Mouse (Mus musculus): ENCODE measurements around the gene Sema5b. TPM values are rescaled to one million over a fixed set of nuclear protein-coding genes. Genes with fewer than 3 reads are reported as not detected.

The Sema5b gene
- 10 to 100 TPM; 29.9 to 30.5 TPM for total RNA-seq (2021)

DNA sequence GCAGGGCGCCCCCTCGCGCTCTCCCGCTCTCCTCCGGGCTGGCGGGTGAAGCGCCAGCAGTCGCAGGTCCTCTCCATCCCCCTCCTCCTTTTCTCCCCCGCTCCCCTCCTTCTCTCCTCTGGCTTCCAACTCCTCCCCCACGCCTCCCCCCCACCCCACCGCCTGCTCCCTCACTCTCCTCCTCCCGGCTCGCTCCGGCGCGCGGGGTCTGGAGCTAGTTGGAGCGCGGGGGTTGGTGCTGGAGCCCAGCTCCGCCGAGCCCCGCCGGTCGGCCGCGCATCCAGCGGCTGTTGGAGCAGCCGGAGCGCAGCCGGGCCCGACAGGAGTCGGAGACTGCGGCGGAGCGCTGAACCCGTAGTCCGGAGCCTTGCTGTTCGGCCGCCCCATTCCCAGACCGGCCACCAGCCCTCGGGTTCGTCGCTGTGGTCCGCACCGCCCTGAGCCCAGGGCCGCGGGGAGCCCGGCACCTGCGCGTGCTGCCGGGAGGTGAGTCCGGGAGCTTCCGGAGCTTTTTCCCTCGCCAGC is at the start of gene Sema5b:
Gene Sema5b (plus strand): TSS at position 29 of the 525 bp plus-strand sequence.
- intact Hi-C loops (cut with DNase I), result loop anchor here (5.0 kb wide), 1 partner anchor 86 kb away; no protein-coding TSS in a partner anchor
- peak; percentile 81 for DNase-seq

DNA sequence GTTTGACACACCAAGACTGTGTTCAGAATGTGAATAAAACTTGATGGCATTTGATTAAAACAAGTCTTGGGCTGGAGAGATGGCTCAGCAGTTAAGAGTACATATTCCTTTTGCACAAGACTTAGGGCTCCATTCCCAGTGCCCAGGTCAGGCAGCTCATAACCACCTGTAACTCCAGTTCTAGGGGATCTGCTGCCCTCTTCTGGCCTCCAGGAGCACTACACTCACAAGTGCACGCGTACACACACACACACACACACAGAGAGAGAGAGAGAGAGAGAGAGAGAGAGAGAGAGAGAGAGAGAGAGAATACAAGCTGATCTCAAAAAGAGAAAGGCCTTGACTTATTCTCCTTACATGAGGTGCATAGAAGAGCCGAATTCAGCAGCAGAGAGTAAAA is 40.6 kb upstream of the Sema5b start:
- DNase-seq, result no peak
- intact Hi-C loops (cut with DNase I), result no loop called here

DNA sequence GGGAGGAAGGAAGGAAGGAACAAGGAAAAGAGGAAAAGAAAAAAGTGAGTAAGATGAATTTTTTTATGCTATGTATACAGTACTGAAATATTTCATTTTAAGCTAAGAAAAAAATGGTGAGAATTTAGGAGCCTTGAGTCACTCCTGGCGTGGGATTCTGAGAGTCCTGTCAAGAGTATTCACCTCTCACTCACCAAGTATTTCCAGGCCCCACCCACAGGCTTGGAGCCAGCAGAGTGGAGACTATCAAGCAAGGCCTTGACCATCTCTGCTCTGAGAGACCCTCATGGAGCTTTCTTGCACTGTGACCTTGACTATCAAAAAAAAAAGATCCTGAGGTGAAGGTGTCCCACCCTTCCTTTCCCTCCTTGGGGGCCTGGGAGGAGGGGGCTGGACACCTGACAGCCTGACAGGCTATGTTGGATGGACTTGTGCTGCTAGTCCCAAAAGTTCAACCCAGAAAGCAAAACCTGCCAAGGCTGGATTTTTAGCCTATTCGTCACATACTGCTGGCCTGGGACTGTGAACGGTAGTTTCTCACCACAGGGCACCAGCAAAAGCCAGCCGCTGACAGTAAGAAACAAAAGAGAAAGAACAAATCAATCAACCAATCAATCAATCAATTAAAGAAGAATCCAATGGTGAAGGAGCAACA is 39.7 kb upstream of the Sema5b start:
- intact Hi-C loops (cut with DNase I), result no loop called here
- DNase-seq, result no peak

DNA sequence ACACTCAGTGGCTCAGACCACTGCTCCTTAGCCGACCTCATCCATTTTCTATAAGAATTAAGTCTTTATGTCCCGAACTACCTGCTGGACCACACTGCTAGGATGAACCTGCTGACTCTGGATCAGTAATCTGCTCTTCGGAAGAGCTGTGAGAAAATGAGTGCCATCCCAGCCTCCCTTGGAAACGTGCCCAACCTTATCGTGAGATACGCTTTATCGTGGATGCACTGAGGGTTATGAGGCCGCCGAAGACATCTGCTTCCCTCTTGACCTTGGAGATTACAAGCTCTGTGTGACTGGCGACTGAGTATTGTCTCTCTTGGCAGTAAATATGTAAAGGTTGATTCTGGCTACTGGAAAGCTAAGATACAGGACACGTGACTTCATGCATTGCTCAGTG is 38.5 kb upstream of the Sema5b start:
- no peak for DNase-seq
- intact Hi-C loops (cut with DNase I), result no loop called here

DNA sequence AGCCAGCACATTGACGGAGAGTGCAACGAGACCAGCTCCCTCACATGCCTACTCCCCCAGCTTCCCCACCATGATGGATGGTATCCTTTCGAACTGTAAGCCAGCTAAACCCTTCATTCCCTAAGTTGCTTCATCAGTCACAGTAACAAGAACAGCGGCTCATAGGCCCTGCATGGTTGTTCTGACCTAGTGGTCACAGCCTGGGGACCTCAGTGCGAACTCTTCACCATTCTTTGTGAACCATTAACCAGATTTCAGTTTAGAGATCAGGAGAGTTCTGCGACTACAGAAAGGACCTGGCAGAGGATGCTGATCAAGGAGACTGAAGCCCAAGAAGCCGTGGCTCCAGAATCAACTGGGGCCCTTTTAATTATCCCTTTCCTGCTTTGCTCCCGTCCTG is 36.7 kb upstream of the Sema5b start:
- DNase-seq, result no peak
- intact Hi-C loops (cut with DNase I), result no loop called here

DNA sequence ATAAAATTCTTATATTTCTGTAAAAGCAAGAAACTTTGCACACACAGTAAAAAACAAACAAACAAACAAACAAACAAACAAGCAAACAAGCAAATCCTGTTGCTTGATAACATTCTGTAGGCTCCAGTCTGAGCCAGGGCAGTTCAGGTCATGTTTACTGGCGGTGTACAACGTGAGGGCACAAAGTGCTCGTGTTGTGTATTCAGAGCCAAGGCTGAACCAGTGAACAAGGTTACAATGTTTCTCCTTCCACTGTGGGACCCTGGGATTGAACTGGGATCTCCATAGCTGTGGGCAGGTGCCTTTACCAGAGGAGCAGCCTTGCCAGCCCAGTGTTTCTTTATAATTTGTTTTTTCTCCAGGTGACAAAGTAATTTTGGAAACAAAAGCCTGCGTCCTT is 35.2 kb upstream of the Sema5b start:
- intact Hi-C loops (cut with DNase I), result no loop called here
- no peak for DNase-seq

DNA sequence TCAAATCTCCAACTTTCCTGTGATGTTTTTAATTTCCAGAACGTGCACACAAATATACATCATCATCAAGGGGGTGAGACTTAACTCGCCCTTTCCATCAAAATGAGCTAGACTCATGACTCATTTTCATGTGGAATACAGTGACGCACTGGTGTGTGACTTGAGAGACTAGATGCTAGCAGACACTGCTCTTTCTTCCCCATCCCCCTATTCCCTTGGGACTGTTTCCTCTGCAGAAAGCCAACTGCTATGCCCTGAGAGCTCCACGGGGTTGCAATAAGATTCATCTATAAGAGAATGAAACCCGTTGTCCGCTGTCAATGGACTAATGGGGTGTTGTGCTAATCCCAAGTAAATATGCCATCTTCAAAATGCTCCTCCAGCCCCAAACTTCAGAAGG is 32.4 kb upstream of the Sema5b start:
- intact Hi-C loops (cut with DNase I), result no loop called here
- no peak for DNase-seq

DNA sequence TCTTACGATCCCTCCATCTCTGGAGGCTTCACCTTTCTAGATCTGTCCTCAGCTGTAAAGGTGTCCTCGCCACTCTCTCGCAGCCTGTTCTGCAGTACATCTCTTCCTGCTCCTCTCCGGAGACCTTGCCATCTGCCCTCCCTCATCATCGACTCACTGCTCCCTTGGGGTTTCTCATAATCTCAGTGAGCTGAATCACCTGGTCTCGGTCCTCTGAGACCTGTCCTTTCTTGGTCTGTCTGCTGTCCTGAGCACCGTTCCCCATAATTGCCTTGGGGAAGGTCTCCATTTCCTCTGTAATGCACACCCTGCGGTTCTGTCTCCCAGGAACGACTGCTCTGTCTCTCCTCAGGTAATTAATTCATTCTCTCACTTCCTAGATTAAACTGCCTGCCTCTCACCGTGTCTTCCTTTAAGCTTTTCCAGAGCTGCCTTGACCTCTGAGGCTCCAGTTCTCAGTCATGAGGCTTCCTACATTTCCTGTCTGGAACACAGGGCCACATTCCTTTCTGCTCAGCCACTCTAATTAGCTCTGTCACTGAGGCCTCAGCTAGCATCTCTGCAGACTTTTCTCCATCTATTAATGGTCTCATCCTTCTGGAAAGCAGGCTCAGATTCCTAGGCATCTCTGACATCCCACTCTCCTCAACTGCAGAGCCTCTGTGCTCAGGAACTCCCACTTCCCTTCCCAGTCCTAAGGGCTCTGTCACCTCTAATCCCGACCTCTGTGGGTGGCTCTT is 31.4 kb upstream of the Sema5b start:
- DNase-seq, result no peak
- intact Hi-C loops (cut with DNase I), result no loop called here

DNA sequence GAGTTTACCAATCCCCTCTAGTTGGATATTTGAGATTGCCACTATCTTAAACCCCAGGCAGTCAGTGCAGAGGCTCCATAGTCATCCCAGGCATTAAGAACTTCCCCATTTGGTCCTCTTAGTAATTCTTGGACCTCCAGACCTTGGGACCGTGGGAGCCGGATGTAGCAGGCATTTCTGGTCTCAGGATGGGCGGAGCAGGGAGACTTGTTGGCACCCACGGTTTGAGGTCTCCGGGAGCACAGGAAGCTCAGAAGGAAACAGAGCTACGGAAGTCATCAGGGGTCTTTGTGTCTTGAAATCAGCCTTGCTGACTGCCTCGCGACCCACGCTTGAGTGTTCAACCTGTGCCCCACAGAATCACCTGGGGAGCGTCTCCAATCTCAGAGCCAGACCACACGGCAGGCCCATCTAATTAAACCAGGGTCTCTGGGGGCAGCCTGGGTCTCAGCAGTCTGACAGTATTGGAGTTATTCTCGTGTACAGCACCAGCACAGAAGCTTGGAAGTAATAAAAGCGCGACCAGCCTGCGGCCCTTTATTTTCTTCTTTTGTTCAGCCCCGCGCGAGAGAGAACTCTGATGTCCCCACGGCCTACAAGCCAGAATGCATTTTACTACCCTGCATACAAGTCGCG is 24.9 kb upstream of the Sema5b start:
- intact Hi-C loops (cut with DNase I), result no loop called here
- no peak for DNase-seq

DNA sequence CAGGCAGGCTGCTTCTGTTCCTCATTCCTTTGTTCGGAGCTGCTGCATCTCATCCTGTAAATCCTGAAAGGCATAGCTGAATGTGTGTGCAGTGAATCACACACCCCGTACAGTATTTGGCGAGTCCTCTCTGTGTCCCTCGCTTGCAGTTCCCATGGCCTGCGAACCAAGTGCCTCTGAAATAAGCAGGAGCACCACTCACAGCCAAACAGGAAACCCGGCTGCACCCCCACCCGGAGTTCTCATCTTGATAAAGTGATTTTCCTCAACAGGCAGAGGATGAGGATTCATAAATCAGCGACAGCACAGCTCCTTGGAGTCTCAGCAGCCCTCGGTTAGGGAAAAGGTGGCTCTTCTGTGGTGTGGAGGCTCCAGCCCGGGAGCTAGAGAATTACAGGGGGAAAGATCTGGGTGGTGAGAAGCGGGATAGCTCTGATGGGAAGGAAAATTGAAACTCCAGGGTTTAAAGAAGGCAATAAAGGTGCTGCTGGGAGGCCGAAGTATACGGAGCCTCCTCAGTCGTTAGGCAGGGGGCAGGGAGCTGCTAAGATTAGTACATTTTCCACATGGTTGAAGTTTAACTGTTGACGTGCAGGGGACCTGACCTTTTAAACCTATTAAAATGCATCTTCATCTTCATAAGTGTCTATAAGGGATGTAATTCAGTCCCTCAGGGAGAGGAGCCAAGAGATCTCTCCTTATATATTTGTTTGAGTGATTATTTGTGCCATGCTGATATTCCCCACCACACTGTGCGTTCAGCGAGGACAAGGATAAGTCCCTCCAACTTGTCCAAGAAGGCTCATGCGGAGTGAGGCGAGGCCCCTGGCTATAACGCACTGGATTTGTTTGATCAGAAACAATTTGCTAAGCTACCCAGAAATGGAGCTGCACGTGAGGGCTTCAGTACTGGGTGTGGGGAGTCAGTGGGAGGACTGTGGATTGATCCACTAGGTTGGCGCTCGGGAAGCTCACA is 22.7 kb upstream of the Sema5b start:
- intact Hi-C loops (cut with DNase I), result no loop called here
- DNase-seq, result no peak

DNA sequence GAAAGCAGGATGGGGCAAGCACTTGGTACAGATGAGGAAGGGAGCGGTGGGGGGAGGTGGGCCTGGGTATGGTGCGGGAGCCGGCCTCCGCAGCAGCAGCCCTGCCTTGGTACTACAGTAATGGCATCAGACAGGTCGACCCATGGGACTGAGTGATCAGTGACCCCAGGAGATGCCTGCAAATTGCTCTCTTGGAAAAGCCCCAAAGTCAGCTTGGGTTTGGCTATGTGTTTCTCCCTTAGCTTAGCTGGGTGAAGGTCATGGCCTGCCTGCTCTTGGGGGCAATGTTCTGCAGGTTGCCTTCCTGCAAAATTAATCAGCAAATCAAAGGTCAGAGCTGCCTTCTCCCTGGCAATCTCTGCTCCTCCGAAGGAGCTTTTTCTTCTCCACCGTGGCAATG is 21.7 kb upstream of the Sema5b start:
- no peak for DNase-seq
- intact Hi-C loops (cut with DNase I), result no loop called here

DNA sequence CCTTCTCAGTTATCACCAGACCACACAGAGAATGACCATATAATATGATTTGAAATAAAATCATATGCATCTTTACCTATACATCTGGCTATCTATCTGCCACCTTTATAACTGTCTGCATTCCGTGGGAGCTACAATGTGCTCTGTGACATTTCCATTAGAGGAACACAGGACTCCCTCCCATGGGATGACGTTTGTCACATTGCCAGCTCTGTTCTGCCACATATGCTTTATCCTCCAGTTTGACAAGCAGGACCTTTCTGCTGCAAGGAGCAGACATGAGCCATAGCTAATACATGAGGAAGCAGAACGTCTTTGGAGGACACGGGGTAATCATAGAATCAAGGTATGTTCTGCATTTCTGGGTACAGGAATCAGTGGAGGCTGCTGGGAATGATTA is 16.7 kb upstream of the Sema5b start:
- peak; percentile 63 for DNase-seq
- intact Hi-C loops (cut with DNase I), result no loop called here

DNA sequence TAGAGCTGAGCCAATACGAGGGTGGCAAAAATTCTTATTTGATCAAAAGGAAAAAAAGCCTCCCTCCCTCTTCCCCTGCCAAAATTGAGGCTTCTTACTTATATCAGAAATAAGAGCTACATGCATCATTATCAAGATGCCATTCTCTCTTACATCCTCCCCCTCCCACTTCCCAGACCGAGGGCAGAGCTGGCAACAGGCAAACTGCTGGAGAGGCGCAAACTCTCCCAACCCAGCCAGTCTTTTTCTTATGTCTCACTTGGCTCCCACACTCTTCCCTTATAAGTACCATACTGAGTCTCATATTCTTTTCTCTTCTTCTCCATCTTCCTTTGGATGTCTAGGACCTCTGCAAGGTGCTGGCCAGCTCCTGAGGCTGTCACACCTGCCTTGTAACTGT is 6.3 kb upstream of the Sema5b start:
- DNase-seq, result no peak
- intact Hi-C loops (cut with DNase I), result loop anchor here (5.0 kb wide), 1 partner anchor 178 kb away; no protein-coding TSS in a partner anchor

DNA sequence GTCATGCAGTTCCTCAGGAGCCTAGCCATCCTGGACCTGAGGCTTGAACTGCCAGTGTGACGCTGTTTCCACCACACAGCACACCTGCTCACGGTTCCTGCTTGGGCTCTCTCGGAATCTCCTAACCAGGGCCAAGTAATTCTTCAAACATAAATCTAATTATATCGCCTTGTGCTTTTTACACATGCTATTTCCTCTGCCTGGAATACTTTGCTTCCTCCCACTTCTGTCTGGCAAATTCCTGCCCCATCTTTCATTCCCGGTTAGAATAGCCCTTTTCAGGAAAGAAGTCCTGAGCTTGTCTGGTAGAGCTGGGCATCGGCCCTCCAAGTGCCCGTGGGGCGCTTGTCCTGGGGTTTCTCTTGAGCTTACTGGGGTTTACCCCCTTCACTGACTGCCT is 3.3 kb upstream of the Sema5b start:
- DNase-seq, result no peak
- intact Hi-C loops (cut with DNase I), result loop anchor here (5.0 kb wide), 1 partner anchor 175 kb away; no protein-coding TSS in a partner anchor

DNA sequence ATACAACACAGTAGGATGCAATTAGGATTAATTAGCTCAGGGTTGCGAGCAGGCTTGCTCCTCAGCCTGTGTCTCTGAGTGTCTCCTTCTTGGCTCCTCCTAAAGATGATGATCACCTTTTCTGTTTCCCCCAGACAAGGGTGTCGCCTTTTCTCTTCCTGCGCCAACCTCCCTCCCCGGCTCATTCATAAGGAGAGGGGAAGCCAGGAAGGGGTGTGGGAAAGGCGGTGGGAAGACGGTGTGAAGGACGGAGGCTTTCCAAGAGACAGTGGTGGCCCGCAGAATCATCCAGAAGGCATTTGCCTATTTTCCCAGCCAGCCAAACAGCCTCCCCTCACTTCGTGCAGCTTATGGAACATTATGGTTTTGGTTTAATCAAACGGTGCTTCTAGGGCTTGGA is 1.9 kb upstream of the Sema5b start:
- intact Hi-C loops (cut with DNase I), result loop anchor here (5.0 kb wide), 1 partner anchor 173 kb away; no protein-coding TSS in a partner anchor
- no peak for DNase-seq

DNA sequence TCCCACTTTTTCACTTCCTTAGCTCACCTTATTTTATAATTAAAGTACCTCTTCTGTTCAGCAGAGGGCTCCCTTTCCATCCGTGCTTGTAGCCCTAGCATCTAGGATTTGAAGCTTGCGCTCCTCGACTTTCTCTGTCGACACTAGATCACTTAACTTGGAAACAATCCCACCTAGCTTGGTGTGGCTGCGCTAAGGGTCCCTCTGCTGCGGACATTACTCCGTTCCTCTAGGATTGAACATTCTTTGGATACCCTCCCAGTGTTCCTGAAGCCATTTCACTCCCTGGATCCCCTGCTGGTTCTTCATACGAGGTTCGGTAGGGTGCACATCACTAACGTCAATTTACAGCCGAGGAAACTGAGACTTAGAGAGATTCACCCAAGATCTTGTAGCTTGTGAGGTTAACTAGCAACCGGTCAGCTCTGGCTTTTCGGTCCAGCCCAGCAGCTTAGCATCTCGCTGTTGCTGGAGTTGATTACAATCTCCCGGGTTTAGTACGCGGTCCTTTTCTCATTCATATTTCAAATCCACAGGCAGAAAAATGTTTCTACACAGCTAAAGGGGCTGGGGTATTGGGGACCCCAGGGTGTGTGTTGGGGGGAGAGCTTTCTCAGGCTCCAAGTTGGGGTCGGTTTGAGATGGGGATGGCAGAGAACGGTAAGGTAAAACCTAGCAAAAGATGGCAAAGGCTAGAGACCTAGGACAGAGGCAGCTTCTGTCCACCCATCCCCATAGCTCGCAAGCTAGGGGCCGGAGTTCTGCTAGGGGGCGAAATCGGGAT is 420 bp upstream of the Sema5b start:
- intact Hi-C loops (cut with DNase I), result loop anchor here (5.0 kb wide), 1 partner anchor 87 kb away; no protein-coding TSS in a partner anchor
- peak; percentile 47 for DNase-seq

DNA sequence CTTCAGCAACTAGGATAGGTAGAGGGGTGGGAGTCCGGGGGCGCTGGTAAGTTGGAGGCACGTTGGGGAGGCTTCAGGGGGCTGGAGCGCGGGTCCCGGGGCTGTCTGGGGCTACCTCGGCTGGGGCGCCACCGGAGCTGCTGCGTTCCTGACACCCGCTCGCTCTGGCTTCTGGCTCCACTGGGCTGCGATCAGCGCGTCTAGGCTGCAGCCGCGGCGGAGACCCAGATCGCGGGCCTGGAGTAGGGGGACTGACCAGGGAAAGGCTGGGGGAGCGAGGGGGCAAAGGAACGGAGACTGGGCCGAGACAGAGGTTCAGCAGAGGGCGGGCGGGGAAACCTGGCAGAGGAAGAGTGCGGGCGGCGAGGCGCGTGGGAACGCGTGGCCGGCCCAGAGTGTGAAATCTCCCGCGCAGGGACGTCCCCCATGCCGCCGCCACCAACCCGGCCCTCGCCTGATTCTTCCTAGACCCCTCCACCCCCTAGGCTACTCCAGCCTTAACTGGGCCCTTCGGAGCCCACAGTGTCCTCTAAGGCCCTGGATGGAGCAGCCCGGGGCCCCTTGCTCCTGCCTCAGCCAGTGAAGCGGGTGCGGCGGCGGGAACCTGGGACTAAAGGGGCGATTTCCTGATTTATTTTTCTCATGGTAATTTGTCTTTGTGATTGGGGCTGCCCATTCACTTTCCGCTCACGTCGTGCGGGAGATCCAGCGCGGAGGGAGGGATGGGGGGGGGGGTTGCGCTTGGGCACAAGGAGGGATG is 896 bp downstream of the Sema5b start:
- DNase-seq, result peak; percentile 27
- intact Hi-C loops (cut with DNase I), result loop anchor here (5.0 kb wide), 1 partner anchor 85 kb away; no protein-coding TSS in a partner anchor

DNA sequence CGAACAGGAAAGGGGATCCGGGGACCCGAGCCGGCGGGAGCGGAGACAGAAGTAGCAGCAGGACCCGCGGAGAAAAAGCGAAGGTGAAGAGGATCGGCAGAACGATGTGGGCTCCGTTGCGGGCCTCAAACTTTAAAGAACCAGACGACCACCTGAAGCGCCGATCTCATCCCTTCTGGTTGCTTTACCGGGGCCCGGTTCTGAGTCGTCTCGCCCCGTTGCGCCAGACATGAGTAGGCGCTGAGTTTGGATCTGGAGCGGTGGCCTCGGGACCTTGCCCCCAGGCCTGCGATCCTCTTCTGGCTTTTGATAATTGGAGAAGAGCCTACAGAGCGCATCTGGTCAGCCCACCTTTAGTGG is 1.5 kb downstream of the Sema5b start:
- intact Hi-C loops (cut with DNase I), result loop anchor here (5.0 kb wide), 1 partner anchor 85 kb away; no protein-coding TSS in a partner anchor
- DNase-seq, result no peak

DNA sequence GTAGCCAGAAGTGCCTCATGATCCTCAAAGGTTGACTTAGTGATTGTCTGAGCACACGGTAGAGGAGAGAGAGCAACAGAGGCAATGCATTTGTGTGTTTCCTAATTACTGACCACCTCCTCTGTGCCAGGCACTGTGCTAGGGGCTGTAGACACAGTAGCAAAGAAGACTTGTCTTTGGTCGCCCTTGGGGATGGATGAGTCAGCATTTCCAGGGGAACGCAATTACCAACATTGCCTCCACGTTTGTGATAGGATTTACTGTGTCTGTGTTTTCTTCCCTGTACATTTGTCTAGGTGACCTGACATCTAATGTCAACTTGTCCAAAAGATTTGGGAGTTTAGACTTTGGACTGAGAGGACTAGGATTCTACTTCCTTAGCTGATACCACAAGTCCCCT is 4.8 kb downstream of the Sema5b start:
- intact Hi-C loops (cut with DNase I), result no loop called here
- DNase-seq, result no peak
